Mouse (Mus musculus) MEL-GATA-1-ER (cell line): Measurements from ENCODE around the gene Zfp462.
"Not testable (repeated sequence)": the region's sequence is repeated elsewhere in the genome, so short reads cannot be mapped to it uniquely, and the experiment has no call there.

Source experiments
- DNase-seq: peaks from one replicate; pipeline ENCODE4 v3.0.0-alpha.2; 2012; ENCODE audit warnings: low read depth; ENCODE audit errors: extremely low read depth

Gene Zfp462

DNA sequence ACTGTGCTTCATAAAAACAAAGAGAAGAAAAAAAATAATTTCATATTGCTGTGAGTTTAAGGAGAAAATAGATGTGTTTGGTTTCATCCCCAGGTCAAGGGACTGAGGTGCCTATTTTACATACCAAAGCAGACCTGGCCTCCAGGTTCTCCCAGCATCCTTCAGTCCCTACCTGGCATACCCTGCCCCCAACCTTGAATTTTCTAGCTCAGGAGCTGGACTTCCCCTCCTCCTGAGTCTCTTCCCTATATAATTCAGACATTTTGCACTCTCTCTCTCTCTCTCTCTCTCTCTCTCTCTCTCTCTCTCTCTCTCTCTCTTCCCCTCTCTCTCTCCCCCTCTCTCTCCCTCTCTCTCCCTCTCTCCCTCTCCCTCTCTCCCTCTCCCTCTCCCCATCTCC is 48.2 kb downstream of the Zfp462 start:
- not testable (repeated sequence) for DNase-seq

DNA sequence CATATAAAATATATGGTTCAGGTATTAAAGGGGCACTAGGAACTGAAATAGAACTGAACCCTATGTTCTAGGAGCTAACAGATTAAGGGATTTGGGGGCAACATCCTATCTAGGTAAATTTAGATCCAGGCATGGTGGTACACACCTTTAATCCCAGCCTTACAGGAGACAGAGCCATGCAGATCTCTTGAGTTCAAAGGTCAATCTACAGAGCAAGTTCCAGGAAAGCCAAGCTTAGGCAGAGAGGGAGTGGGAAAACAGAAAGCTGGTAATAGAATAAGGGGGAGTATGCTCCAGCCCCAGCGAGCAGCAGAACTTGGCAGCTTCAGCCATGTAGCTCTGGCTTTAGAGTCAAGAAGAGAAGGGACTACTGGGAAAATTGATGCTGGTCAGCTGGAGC is 50.4 kb downstream of the Zfp462 start:
- DNase-seq: no peak

GRCm38 (mm10) chr4:54996064-54996463 is 51.2 kb downstream of the Zfp462 start:
- DNase-seq: no peak

- no peak for DNase-seq
Observed at GRCm38 (mm10) chr4:54998146-54998841, 53.4 kb downstream of the Zfp462 start.

- no peak for DNase-seq
Observed at GRCm38 (mm10) chr4:54999556-54999955, 54.7 kb downstream of the Zfp462 start.

DNA sequence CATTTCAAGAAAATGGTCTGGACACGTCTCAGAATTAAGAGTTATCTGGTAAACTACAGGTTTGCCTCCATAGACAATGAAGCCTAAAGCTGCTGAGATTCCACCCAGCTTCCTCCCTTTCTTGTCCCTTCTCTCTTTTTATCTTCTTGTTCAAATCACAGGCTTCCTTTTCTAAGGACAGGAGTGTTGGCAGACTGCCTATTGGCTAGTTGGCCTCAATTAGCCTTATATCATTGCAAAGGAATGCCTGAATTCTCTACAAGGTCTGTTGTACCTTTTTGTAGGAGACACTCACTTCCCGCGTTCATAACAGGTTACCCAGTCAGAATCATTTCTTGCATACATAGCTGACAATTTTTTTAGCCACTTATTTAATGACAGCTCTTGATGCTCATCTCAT is 56.5 kb downstream of the Zfp462 start:
- no peak for DNase-seq

- no peak for DNase-seq
Observed at GRCm38 (mm10) chr4:55003128-55003527, 58.3 kb downstream of the Zfp462 start.

DNA sequence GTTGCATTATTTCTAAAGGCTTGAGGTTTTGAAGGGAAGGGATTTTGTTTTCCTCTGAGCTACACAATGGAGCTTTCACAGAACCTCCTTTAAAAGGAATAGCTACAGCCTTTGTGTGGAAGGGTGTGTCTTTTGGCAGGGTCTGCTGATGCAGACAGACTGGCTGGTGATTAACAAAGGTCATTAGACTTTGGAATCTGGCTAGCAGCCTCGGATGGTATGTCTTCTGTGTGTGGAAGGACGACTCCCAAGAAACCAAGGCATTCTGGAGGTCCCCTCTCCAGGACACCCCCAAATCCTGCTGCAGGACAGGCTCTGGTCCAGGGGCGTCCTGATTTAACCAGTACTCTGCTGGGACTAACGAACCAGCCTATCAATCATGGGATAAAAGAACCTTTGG is 60.2 kb downstream of the Zfp462 start:
- DNase-seq: no peak

DNA sequence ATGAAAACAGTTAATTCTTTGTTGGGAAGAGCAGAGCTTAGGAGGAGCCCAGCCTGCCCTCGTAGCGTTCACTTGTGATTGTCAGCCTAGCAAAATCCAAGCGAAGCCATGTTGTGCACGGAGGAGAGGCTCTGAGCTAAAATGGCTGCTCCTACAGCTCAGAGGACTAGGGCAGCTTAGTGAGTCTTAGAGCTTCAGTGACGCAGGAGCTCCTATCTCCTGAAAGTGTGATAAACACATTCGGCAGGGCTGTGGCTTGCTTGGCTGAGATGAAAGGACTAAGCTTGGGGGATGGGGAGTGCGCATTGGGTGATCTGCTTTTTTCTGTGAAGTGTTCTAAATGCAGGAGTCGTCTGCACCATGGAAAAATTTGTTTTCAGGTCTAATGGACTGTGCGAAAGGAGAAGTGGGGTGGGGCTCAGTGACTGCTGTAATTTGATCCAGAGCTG is 60.7 kb downstream of the Zfp462 start:
- DNase-seq: no peak

DNA sequence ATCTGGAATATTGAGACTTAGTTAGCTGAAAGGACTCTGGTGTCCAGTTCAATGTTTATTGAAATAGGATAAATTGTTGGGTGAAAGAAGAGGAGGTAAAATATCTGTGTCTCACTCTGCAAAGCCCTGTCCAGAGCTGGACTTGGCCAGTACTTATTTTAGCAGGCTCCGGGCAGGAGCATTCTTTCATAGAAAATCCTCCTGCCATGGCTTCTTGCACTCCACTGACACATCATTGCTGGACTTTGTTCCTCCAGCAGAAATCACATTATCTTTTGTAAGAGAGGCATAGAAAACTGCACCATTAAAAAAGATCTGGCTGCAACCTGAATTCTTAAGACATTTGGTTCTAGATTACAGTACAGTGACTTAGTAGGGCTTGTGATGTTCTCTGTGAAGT is 61.2 kb downstream of the Zfp462 start:
- DNase-seq: no peak

GRCm38 (mm10) chr4:55008616-55009015 is 63.8 kb downstream of the Zfp462 start:
- DNase-seq: no peak

DNA sequence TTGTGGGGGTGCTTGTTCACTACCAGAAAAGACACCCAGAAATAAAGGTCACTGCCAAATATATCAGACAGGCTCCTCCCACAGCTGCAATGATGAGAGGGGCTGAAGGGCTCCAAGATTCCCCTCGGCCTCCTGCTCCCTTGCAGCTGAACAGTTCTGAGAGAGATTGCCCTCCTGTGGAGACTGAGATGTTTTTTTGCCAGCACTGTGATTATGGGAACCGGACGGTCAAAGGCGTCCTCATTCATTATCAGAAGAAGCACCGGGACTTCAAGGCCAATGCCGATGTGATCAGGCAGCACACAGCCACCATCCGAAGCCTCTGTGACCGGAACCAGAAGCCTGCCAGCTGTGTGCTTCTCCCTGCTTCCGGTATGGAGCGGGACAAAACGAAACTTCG is 66.5 kb downstream of the Zfp462 start:
- no peak for DNase-seq

- no peak for DNase-seq
Observed at GRCm38 (mm10) chr4:55013563-55014248, 68.9 kb downstream of the Zfp462 start.

- DNase-seq: no peak
Observed at GRCm38 (mm10) chr4:55014731-55015463, 70.0 kb downstream of the Zfp462 start.

DNA sequence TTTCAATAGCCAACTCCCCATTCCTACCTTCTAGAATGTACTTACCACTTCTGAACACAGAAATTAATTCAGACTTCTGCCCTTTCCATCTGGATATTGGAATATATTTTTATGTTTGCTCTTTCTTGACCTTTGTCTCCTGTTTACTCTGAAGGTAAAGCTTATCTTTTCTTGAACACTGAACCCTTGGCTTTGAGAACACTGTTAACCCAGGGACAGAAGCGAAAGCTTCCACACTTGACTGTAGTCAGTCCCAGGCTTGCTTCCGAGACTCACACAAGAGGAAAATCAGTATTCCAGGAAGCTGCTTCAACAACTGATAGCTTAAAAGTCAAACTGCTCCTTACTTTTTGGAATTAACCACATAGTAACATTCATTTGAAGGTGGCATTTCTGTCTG is 70.7 kb downstream of the Zfp462 start:
- DNase-seq: no peak

GRCm38 (mm10) chr4:55026109-55026646 is 81.3 kb downstream of the Zfp462 start:
- DNase-seq: no peak

DNA sequence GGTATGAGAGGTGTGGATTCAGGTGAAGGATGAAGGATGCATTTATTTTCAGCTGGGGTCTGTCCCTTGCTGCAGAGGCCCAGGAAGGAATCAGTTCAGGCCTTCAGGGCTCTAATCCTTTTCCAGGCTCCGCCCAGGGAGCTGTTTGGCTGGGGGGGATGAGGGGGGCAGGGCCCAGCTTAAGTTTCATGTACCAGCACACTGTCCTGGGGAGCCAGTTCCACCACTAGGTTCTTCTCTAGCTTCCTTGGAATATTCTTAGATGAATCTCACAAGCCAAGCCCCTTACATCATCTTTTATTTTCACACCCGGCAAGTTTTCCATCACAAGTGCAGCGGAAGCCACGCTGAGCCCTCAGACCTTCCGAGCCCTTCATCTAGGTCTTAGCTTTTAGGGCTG is 85.6 kb downstream of the Zfp462 start:
- DNase-seq: no peak

DNA sequence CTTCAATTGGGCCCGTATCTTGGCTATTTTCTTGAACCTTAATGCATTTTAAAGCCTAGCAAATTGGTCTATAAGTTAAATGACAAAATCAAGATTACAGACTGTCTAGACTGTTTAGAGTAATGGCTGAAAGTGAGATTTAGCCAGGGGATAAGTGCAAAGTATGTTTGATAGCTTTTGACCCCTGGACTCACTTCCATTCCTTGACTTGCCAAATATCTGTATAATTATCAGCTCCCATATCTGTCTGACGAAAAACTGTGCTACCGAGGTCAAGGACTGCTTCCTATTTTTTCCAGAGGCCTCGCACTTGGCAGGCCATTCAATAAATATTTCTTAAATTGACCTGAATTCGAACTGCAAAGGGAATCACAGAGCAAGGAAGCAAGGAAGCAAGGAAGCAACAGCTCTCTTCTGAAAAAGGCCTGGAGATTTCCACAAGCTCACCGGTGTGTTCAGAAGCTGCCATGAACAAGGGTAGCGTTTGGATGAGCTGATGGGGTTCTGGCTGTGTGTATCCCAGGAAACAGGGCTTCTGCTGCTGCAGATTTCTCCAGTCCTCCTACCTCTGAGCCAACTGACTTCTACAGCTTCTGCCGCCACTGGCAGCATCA is 87.6 kb downstream of the Zfp462 start:
- DNase-seq: no peak

GRCm38 (mm10) chr4:55033452-55033851 is 88.6 kb downstream of the Zfp462 start:
- DNase-seq: no peak

DNA sequence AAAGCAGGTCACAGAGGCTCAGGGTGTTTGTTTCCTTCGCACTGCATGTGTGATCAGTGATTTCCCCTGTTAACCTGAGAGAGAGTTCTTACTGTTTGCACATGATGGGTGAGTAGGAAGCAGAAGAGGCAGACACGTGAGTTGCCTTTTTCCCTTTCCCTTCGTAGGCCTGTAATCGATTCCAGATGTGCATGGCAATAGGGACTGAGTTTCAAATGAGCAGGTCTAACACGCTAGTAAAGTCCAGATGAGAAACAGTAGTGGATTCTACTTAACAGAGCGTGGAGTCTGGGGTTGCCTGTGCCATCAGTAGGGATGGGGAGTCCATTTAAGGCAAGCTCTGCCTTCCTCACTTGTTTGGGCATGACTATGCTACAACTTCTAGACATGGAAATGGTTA is 93.3 kb downstream of the Zfp462 start:
- no peak for DNase-seq

DNA sequence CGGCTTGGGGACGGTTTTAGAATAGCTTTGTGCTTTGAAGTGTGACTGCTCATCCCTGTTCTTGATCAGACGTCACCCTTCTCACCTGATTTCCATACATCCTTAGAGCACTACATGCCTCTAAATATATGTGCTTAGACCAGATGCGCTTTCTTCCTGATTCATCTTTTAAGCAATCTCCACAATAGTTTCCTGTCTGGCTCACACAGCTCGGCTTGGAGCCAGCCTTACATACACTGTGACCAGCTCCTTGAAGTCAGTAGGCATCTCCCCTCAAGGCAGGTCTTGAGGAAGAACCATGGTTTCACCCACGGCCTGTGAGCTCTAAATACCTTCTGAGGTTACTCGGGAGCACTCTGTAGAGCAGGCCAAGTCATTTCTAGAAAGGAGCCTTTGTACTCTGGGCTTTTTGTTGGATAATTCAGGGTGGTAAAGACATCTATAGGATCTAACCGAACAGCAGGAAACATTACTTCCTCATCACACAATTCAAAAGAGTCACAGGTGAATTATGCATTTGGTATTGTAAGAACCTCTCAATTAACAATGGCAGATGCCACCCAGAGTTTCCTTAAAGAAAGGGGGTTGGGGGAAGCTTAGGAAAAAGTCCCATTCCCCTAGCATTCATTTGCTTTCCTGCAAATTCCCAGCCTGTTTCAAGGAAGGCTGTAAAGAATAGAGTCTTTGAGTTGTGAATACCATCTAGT is 95.6 kb downstream of the Zfp462 start:
- no peak for DNase-seq
